Mouse (Mus musculus) gonadal fat pad, adult 2 months (tissue): ENCODE results near the gene Tfap2d. TPM values are rescaled to one million over a fixed set of nuclear protein-coding genes. Genes with fewer than 3 reads are reported as not detected.

ENCODE experiments used
- DNase-seq: peaks from one replicate; pipeline ENCODE4 v3.0.0-alpha.2; 2012; ENCODE audit warnings: low read depth
- polyA plus RNA-seq: library from polyadenylated mRNA; depleted of rRNA; stranded (reverse); fragments of >200 nt; gene quantifications from 2 replicates; pipeline ENCODE4 v1.2.3, GENCODE M21; 2012; rRNA removed

Gene Tfap2d
- polyA plus RNA-seq, 1 experiment, result not detected

DNA sequence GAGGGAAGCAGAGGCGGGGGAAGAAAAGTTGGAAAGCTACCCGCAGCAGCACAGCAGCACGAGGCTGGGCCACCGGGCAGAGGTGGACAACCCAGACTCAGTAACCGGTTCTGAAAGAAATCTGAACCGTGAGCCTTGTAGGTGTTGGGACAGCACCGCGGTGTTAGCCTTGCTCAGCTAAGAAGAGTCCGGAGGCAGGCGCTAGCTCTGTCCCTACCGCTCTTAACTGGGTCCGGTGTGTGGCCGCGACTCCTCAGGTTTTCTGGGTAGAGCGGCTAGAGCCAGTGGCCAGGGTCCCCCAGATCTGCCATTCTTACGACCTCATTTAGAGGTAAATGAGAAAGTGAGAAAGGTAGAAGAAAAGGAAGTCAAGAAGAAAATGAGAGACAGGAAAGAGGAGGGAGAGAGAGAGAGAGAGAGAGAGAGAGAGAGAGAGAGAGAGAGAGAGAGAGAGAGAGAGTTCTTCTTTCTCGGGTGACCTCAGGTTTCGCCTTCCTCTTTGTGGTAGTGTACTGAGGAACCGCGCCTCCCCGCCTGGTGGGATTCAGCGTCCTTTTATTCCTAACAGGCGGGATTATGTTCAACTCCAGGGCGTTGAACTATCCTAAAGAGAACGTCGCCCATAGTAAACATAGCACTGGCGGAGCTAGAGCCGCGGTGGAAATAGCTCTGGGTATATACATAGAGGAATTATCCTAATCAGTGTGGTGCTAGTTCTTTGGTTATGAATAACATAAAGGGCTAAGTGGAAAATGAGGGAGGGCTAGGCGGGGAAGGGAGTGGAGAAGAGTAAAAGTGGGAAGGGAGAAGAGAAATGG lies 107.6 kb downstream of the Tfap2d start:
- no peak for DNase-seq

DNA sequence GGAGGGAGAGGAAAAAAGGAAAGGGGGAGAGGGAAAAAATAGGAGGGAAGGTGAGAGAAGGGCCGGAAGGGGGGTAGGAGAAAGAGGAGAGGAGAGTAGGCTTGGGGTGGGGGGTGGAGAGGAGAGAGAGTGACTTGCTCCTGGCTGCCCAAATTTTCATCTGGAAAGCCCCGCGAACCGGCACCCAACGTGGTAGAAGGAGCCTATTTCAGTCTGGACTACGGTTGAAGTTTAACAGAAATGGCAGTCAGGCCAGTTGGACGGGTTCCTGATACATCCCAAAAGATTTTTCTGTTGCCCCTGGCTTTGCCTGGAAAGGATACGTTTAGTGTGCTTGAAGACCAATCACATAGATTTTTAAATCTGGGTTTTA lies 108.2 kb downstream of the Tfap2d start:
- DNase-seq, result no peak

DNA sequence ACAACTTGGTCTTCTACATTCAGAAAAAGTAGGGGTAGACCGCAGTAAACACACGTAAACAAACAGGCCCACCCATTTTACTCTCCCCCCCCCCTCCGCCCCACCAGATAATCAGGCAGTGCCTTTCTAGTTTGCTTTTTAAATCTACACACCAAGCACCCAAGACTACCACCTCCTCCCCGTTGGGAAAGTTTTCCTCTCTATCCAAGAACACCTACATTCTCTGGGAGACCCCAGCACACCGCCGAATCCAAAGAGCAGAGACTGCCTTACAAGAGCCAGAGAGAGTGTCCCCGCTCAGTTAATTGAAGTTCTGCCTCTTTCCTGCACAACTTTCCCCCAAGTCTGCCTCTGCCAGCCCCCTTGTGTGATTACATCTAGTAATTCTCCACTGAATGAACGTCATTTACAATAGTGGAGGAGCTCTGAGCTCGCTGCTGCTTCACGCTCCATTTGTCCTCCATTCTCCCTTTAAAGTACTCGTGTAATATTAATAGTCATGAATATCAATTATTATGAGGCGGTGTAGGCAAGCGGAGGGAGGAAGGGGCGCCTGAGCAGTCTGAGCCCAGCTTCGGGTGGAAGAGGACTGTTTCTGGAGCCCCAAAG lies 108.8 kb downstream of the Tfap2d start:
- no peak for DNase-seq

DNA sequence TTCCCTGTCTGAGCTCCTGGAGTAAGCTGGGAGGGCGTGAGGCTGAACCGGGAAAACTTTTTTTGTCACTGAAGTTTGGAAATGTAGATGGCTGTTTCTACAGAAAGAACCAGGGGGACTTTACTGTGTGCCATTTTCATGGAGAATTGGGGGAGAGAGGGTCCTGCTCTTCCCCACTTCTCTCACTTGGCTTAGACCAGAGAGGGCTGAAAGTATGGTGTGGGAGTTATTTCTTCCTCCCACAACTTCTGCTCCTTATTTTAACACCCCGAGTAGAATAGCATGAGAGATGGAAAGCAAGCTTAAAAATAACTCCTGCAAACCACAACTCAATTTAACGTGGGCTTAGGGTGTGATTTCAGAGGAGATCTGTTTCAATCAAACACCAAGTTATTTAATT lies 109.9 kb downstream of the Tfap2d start:
- DNase-seq, result no peak

DNA sequence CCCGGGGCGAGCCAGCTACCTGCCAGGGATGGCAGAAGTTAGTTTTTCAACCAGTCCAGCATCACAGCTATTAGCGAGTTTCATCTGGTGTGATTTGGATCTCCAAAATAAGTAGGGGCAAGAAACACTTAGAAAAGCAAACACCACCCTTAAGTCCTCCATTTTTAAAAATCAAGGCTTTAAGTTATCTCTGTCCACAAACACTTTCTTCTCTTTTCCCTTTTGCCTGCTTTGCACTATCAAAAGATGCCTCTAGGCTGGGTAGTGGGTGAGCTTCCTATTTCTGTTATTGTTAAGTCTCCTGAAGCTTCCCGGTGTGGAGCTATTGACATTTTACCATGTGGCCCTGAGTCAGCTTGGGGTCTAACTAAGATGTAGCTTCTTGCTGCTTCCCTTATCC lies 110.3 kb downstream of the Tfap2d start:
- no peak for DNase-seq

DNA sequence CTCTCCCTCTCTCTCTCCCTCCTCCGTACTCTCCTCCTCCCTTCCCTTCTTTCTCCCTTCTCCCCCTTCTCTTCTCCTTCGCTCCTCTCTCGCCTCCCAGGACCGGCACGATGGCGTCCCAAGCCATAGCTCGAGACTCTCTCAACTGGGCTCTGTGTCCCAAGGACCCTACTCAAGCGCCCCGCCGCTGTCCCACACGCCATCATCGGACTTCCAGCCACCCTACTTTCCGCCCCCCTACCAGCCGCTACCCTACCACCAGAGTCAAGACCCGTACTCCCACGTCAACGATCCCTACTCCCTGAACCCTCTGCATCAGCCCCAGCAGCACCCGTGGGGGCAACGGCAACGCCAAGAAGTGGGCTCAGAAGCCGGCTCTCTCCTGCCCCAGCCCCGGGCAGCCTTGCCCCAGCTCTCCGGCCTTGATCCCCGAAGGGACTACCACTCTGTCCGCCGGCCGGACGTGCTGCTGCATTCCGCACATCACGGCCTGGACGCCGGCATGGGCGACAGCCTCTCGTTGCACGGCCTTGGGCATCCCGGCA lies 111.1 kb downstream of the Tfap2d start:
- DNase-seq, result no peak

Other genes with a start within 250 kb of the Tfap2d start
- 46.7 and 78.0 TPM in 2 replicates for gene Tfap2b, start 105.9 kb downstream of the Tfap2d start, polyA plus RNA-seq